Mouse (Mus musculus) spleen, adult 18-20 months (tissue): ENCODE measurements at regions not wholly inside any gene's neighbourhood (a gene's known extent, or its start where the extent isn't known, plus 50 kb on each side); places are given as distances from the start of the nearest gene placed in this dataset.

ENCODE experiments used
- DNase-seq, 2 experiments: peaks; one replicate each; pipeline ENCODE4 v3.0.0; 2022; ENCODE audit warnings: mixed read lengths in 2 of 2

DNA sequence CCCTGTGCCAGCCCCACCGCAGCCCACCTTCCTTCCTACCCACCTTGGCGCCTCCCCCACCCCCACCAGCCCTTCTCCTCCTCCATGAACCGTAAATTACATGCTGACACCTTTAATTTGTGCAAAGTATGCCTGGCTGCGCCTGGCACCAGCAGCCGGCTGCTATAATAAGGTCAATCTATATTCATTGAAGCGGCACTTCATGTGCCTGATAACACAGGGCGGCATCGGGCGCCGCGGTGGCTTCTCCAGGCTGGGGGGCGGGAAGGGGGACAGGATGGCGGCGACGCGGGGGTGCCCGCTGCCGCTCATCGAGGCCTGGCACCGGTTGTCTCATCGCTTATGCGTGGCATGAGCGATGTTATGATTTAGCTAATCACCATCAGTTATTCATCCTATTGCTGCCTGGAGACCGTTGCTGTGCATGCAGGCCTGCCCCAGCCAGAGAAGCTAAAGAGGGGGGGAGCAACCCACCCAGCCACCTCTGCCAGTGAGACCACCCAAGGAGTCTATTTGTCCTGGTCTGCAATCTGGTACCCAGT is 157.5 kb downstream of the Rplp1 start:
- DNase-seq, result no peak

DNA sequence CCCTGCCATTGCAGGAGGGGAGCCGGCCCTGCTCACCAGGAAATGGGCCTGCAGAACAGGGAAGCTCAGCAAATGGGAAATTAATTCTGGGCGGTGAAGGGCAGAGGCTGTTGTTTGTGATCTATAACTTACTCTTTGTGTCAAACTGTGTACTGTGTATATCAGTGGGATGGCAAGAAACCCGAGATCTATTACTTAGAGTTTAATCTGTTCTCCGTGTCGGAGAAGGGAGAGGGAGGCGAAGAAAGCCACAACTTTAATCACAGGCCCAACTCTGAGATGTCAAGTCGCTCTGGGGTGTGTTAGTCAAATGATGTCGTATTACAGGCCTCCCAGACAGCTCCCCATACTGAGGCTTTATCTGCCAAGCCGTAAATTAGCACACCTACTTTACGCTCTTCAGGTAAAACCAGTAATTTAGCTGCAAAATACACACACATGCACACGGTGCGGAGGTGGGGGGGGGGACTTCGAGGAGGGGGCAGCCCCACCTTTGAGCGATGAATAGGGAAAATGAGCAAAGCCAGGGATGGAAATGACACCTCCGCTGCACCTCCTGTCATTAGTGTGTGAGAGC is 158.0 kb downstream of the Rplp1 start:
- DNase-seq, result no peak

GRCm38 (mm10) chr9:61755311-61755710 is 159.0 kb downstream of the Rplp1 start:
- DNase-seq, result no peak

GRCm38 (mm10) chr9:61753795-61754194 is 160.5 kb downstream of the Rplp1 start:
- DNase-seq, result no peak

DNA sequence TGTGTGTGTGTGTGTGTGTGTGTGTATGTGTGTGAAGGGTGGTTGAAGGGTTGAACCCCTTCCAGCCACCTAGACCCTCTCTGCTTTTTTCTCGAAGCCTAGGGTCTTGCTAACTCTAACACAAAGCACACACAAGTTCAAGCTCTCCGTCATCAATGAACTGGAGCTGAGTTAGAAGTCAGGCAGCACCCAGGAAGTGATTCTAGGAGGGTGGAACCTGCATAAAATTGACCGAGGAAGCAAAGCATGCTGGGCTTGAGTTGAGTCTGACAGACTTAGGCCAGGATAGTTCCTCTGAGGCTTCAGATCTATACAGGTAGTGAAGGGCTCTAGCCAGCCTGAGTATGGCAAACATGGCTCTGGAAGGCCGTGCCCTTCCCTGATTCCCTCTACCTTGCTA is 165.1 kb downstream of the Rplp1 start:
- DNase-seq, result no peak

GRCm38 (mm10) chr9:61748416-61748815 is 165.9 kb downstream of the Rplp1 start:
- no peak for DNase-seq

DNA sequence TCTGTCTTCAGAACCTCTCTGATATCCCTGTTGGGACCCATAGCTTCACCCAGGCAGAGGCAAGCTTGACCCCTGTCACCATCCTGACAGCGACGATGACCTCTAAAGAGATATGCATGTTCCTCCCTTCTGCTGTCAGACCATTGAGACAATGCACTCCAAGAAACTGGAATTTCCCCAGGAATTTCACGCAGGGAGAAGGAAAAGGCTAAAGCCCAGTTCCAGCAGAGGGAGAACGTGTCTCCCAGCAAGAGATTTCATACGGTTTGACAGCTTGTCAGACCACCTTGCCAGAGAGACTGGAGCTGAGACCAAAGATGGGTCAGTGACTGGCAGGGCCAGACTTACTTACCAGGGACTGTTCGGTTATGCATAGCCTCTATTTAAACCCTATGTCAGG is 167.9 kb downstream of the Rplp1 start:
- DNase-seq, result no peak

DNA sequence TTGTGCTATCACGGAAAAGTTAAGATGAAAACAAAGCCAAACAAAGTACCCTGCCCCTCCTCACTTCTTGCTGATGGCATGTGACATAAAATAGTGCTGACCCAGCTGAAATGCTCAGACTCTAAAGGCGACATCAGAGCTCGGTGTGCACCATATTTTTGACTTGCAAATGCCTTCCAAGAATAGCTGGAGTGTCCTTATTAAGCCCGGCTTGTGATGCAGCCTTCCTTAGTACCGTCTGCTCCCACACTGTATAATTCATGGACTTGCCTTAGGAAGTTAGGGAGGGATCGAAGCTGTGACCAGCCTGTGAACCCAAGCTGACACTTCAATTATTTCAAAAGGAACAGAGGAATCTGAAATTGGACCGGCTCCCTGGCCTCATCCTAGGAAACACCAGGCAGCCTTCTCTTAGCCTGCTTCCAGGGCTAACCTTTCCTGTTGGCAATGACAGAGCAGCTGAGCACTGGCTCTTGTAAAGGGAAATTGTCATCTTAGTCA is 169.0 kb downstream of the Rplp1 start:
- DNase-seq, result no peak

DNA sequence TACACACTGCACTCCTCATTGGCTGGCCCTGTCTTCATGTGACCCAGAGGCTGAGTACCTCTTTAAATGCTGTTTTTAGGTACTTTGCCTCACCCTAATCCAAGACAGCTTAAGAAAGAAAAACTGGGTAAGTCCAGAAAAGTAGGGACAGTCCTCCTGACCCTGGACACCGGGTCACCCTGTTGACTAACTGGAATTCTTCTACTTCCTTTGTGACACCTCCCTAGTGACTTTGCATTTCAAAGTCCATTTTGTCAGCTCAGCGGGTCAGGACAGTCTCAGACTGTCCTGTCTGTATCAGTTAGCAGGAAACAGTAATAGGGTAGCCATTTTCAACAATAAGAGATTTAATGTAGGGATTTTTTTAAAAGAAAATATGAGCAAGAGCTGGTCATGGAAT is 180.8 kb downstream of the Rplp1 start:
- DNase-seq, result no peak

- DNase-seq, result no peak
Observed at GRCm38 (mm10) chr9:61732747-61733146, 181.6 kb downstream of the Rplp1 start.

GRCm38 (mm10) chr9:61728115-61728514 is 186.2 kb downstream of the Rplp1 start:
- DNase-seq, result no peak

DNA sequence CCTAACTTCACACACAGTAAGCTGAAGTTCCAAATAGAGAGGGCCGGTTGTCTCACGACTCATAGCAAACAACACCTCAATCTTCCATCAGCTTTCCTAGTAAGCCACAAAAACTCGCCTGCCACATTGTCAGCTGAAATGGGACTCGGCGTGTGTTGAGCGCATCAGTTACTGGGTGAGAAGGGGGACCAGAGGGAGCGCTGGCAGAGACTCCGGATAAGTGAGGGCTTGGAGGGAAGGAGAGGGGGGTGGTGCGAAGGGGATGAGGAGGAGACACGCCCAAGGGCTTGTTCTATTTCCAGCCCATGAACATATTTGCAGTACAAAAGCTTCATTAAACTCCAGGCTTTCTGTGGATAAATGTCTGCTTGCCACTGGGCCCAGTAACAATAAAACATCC is 186.7 kb downstream of the Rplp1 start:
- DNase-seq, result no peak

DNA sequence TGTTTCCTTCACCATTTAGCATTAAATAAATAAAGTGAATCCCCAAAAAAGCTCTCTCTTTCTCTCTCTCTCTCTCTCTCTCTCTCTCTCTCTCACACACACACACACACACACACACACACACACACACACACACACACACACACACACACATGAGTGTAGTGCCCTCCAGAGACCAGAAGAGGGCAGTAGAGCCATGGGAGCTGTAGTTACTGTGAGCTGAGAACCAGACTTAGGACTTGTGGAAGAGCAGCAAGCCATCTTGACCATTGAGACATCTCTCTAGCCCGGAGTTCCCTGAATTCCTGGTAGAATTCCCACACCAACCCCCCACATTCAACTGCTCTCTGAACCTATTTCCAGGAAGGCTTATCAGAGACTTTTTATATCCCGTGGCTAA is 190.3 kb downstream of the Rplp1 start:
- DNase-seq, result no peak

DNA sequence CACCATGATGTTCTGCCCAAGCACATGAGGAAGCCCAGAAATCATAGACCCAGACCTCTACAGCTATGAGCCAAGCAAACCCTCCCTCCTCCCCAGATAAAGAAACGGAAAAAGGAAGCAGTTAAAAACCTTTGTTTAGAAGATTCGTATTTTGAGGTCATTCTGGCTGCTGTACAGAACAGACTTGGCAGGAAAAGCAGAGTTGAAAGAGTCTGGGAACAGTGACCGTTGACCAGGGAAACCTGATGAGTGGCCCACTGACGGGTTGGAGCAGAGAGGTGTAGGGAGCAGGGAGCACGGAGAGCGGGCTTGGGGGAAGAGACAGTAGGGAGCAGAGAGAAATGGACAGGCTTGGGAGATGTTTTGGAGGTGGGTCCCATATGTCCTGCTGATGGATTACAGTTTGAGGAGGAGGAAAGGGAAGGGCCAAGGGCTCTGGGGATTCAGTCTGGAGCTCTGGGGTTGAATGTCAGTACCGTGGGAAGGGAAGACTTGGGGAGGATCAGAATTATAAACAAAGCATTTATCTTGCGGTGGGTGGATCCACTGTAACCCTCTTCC is 191.2 kb downstream of the Rplp1 start:
- no peak for DNase-seq

DNA sequence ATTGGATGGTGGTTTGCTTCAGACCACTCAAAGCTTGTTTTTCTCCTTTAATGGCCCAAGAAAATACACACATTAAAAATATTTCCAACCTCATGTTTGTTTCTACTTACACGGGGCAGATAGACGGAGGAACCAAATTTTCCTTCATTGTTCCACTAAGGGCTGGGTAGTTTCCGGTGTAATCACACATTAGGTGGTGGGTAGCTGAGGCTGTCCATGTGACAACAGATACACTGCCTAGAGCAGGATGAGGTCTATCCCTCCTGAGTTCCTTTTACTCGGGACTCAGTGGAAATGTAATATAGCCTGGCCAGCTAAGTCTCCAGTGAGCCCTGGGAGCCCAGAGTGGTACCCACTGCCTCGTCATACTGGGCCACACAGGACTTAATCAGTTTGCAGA is 192.5 kb downstream of the Rplp1 start:
- no peak for DNase-seq

DNA sequence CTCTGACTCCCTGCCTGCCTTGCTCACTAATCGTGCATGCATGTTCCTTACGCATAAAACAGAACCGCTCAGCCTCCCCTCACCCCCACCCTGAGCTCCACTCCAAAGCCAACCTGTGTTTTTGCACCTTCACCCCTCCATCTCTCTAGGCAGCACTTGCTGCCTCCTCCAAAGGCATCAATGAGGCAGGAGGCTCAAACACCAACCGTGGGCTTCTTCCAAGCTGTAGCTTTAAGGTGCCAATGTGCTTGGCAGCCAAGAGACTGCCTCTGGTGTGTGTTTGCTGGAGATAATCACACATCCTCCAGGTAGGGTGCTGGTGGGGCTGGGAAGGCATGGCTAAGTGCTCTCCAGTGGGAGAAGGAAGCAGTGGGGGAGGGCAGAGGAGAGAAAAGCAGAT is 193.3 kb downstream of the Rplp1 start:
- DNase-seq, result no peak

GRCm38 (mm10) chr9:61720206-61720605 is 194.1 kb downstream of the Rplp1 start:
- DNase-seq, result no peak

DNA sequence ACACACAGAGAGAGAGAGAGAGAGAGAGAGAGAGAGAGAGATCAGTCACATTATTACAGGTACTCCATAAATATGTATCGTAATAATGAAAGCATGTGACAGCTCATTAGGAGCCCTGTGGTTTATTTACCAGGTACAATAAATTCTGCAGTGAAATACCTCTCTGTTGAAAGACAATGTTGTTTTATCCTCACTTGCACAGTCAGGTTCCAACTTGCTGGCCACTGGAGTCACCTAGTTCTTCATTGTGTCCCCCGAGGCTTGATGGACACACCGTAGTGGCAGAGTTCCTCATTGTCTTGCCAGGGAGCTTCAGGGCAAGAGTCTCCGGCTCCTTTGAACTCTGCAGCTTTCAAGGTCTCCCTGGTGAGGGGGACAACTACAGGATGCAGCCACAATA is 197.6 kb downstream of the Rplp1 start:
- no peak for DNase-seq

- no peak for DNase-seq
Observed at GRCm38 (mm10) chr9:61714331-61715035, 199.9 kb downstream of the Rplp1 start.

DNA sequence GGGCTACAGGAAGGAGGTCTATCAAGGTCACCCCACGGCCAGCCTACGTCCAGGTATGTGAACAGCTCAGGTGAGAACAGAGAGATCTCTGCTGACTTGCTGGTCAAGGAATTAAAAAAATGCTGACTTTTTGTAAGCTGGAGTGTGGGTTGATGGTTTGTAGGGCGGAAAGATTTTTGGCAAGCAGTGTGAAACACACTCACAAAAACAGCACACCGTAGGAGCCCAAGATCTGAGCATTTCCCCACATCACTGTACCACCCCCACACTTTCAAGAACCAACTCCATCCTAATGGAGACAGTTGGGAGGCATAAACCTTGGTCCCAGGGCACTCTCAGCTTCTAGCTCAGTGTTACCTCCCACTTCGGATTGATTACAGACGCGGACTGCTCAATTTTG is 200.5 kb downstream of the Rplp1 start:
- no peak for DNase-seq

GRCm38 (mm10) chr9:61711296-61711695 is 203.0 kb downstream of the Rplp1 start:
- no peak for DNase-seq

DNA sequence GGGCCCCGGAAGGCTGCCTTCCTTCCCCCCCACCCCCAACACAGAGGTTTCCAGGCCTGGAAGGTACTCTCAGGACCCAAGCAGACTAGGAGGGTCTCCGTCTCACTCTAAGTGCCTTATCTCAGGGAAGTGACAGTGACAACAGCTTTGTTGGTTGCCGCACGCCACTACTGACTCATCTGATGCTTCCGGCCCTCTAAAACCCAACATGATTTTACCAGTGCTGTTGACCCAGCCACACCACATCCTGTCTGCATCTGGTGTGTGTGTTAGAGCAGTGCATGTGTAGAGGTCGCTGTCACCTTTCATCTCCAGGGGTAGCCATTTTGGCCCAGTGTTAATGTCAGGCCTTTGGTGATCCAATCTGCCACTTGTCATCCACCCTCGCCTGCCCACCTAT is 206.5 kb downstream of the Rplp1 start:
- DNase-seq, result peak; percentile 36 to 48

GRCm38 (mm10) chr9:61707296-61707695 is 207.0 kb downstream of the Rplp1 start:
- no peak for DNase-seq

- DNase-seq, result no peak
Observed at GRCm38 (mm10) chr9:61706263-61706755, 208.0 kb downstream of the Rplp1 start.
